ENCODE assay signal across 17 mouse cellular contexts in genomic region chr4:97974037-97974436, GRCm38 (mm10).
DNase-seq lines count a peak whose midpoint lies in the region; ATAC-seq and TF ChIP-seq lines count a peak whose summit lies in the region.
"Had no signal": no experiment of that assay in that cellular context is flagged by ENCODE, and none has a peak within 500 bp of the region (broad histone marks: within the 10 kb centered on the region; RNA-seq: fewer than 3 reads in every experiment).

No protein-coding gene starts in this region.

- WGBS in kidney, adult 2 months: 63% methylated on average over 6 of the region's 6 CpGs
- 76% methylated on average over 6 of the region's 6 CpGs for WGBS in kidney, embryonic 15.5 days
- WGBS in lung, postnatal 0 days: 20% methylated on average over 6 of the region's 6 CpGs
- 86% methylated on average over 6 of the region's 6 CpGs for WGBS in thymus, adult 2 months

- no peaks in the 10 kb centered on the region for H3K36me3 ChIP-seq in kidney, adult 2 months (ENCODE audit: control insufficient read depth, insufficient read depth, low read length)
- H3K36me3 ChIP-seq in kidney, embryonic 15.5 days: no peaks in the 10 kb centered on the region
- no peaks in the 10 kb centered on the region for H3K36me3 ChIP-seq in lung, postnatal 0 days (ENCODE audit: insufficient read depth, low read length)
- no peaks in the 10 kb centered on the region for H3K36me3 ChIP-seq in thymus, adult 2 months (ENCODE audit: control insufficient read depth, insufficient read depth, low read length)
- H3K36me3 ChIP-seq: neural tube, embryonic 13.5 days had no signal

- no peak for ATAC-seq in kidney, embryonic 15.5 days (replicated peaks; ENCODE audit: low FRiP score)
- ATAC-seq in lung, postnatal 0 days: peak; percentile 88
- ATAC-seq in frontal cortex, adult (ENCODE audit: low TSS enrichment): no peak
- no peak for ATAC-seq in cerebellum, adult (ENCODE audit: insufficient number of reproducible peaks, low FRiP score, low TSS enrichment)
- ATAC-seq: hindbrain, postnatal 0 days; Patski had no signal

- no peak overlapping the region for H3K9ac ChIP-seq in kidney, embryonic 15.5 days
- H3K9ac ChIP-seq in lung, postnatal 0 days (replicated peaks; ENCODE audit: low read depth): no peak overlapping the region
- H3K9ac ChIP-seq: embryonic facial prominence, embryonic 12.5 days; neural tube, embryonic 13.5 days had no signal

- no peak overlapping the region for H3K4me3 ChIP-seq in kidney, adult 2 months (ENCODE audit: insufficient read depth, low read depth, low read length)
- H3K4me3 ChIP-seq in kidney, embryonic 15.5 days (replicated peaks): no peak overlapping the region
- no peak overlapping the region for H3K4me3 ChIP-seq in lung, postnatal 0 days (ENCODE audit: low read depth, low read length)
- no peak overlapping the region for H3K4me3 ChIP-seq in thymus, adult 2 months (ENCODE audit: control insufficient read depth, insufficient read depth, low read length)
- H3K4me3 ChIP-seq: embryonic facial prominence, embryonic 12.5 days; neural tube, embryonic 13.5 days had no signal

- TF ChIP-seq CTCF in kidney, adult 2 months (conservative IDR thresholded peaks at IDR 0.05; ENCODE audit: insufficient read depth, insufficient read length, low read depth, low read length): no peak
- peak; percentile 30; the same call in 1 of the 2 replicates for TF ChIP-seq CTCF in lung, postnatal 0 days (IDR thresholded peaks at IDR 0.05)
- TF ChIP-seq CTCF in thymus, adult 2 months (IDR thresholded peaks at IDR 0.05; ENCODE audit: borderline replicate concordance, control insufficient read depth, extremely low read depth, insufficient read depth, low read length, poor library complexity): no peak

- H3K27me3 ChIP-seq in kidney, adult 2 months (replicated peaks; ENCODE audit: control insufficient read depth, insufficient read depth, low read length): no peaks in the 10 kb centered on the region
- H3K27me3 ChIP-seq in kidney, embryonic 15.5 days: no peaks in the 10 kb centered on the region
- H3K27me3 ChIP-seq in lung, postnatal 0 days (replicated peaks; ENCODE audit: insufficient read depth, low read length): no peaks in the 10 kb centered on the region
- H3K27me3 ChIP-seq in thymus, adult 2 months (ENCODE audit: control insufficient read depth, insufficient read depth, low read length): no peaks in the 10 kb centered on the region
- H3K27me3 ChIP-seq: CH12.LX; embryonic facial prominence, embryonic 12.5 days; neural tube, embryonic 13.5 days; Patski had no signal

- H3K4me1 ChIP-seq in kidney, adult 2 months (ENCODE audit: control insufficient read depth, insufficient read depth, low read length): peaks cover 10% of the 10 kb centered on the region; the same call in 1 of the 2 replicates
- H3K4me1 ChIP-seq in kidney, embryonic 15.5 days: peaks cover 8% of the 10 kb centered on the region
- peaks cover 9% of the 10 kb centered on the region; the same call in 1 of the 2 replicates for H3K4me1 ChIP-seq in lung, postnatal 0 days (ENCODE audit: insufficient read depth, low read depth, low read length)
- H3K4me1 ChIP-seq in thymus, adult 2 months (replicated peaks; ENCODE audit: control insufficient read depth, insufficient read depth, low read length): no peaks in the 10 kb centered on the region

- peak overlapping the region; percentile 31; the same call in 1 of the 2 replicates for H3K27ac ChIP-seq in kidney, adult 2 months (ENCODE audit: insufficient read depth, low read depth, low read length)
- no peak overlapping the region for H3K27ac ChIP-seq in kidney, embryonic 15.5 days
- peak overlapping the region; percentile 68 for H3K27ac ChIP-seq in lung, postnatal 0 days (ENCODE audit: low read length)
- no peak overlapping the region for H3K27ac ChIP-seq in thymus, adult 2 months (ENCODE audit: control insufficient read depth, insufficient read depth, low read length)
- H3K27ac ChIP-seq: embryonic facial prominence, embryonic 12.5 days; hindbrain, postnatal 0 days; neural tube, embryonic 13.5 days had no signal

- TF ChIP-seq POLR2A in kidney, adult 2 months (IDR thresholded peaks at IDR 0.05; ENCODE audit: low read depth, low read length): no peak
- no peak for TF ChIP-seq POLR2A in thymus, adult 2 months (IDR thresholded peaks at IDR 0.05; ENCODE audit: control insufficient read depth, extremely low read depth, insufficient read depth, low read length, poor library complexity)

- H3K4me2 ChIP-seq in kidney, embryonic 15.5 days: no peak overlapping the region
- peak overlapping the region; percentile 23; the same call in 1 of the 2 replicates for H3K4me2 ChIP-seq in lung, postnatal 0 days (replicated peaks; ENCODE audit: low read depth, low read length)
- H3K4me2 ChIP-seq: embryonic facial prominence, embryonic 12.5 days; neural tube, embryonic 13.5 days had no signal

- peak; percentile 91 for TF ChIP-seq EP300 in lung, postnatal 0 days (IDR thresholded peaks at IDR 0.05)

- no peaks in the 10 kb centered on the region for H3K9me3 ChIP-seq in kidney, embryonic 15.5 days (replicated peaks)
- H3K9me3 ChIP-seq in lung, postnatal 0 days (ENCODE audit: low read length): no peaks in the 10 kb centered on the region
- H3K9me3 ChIP-seq: embryonic facial prominence, embryonic 12.5 days; neural tube, embryonic 13.5 days had no signal

- DNase-seq in kidney, adult 2 months: no peak
- DNase-seq in NIH3T3 (ENCODE audit: low read depth): peak; percentile 56
- DNase-seq in fibroblast of lung, adult 2 months (ENCODE audit: low read depth): peak; percentile 40
- peak; percentile 91 for DNase-seq in lung, postnatal 0 days (ENCODE audit: low spot score)
- DNase-seq in thymus, adult 2 months: no peak
- DNase-seq: cerebellum, adult 11 months; cerebellum, postnatal 36 days; kidney, adult 9 months; thymus, postnatal 4 days had no signal

Comparison
In these comparisons a context has a peak if more than half of its experiments do, and no peak if none do; other contexts are left out.
1. H3K27ac ChIP-seq: peak in kidney, adult 2 months (single experiment) and lung, postnatal 0 days (single experiment); none in kidney, embryonic 15.5 days (single experiment) and thymus, adult 2 months (single experiment).
2. DNase-seq: peak in NIH3T3 (single experiment), fibroblast of lung, adult 2 months (single experiment) and lung, postnatal 0 days (single experiment); none in kidney, adult 2 months (single experiment) and thymus, adult 2 months (single experiment).